9 mouse cellular contexts compared by ENCODE assay signal in genomic region chr12:61526199-61526598, GRCm38 (mm10). TPM values are rescaled to one million over a fixed set of nuclear protein-coding genes. Genes with fewer than 3 reads are reported as not detected.
DNase-seq lines count a peak whose midpoint lies in the region; ATAC-seq lines count a peak whose summit lies in the region.
"Had no signal": no experiment of that assay in that cellular context is flagged by ENCODE, and none has a peak within 500 bp of the region (broad histone marks: within the 10 kb centered on the region; RNA-seq: fewer than 3 reads in every experiment).

No protein-coding gene starts in this region.

- H3K27ac ChIP-seq in hindbrain, embryonic 10.5 days: no peak overlapping the region

- H3K4me3 ChIP-seq in hindbrain, embryonic 10.5 days: peak overlapping the region; percentile 27; the same call in 1 of the 2 replicates
- H3K4me3 ChIP-seq: myocyte had no signal

- H3K9me3 ChIP-seq in hindbrain, embryonic 10.5 days: no peaks in the 10 kb centered on the region

- DNase-seq in cerebellum, adult 18-20 months: peak; percentile 16 to 18
- no peak for DNase-seq in cerebellum, adult 8-10 months
- peak; percentile 47 to 62 for DNase-seq in cerebellum, postnatal 4 days (ENCODE audit: low spot score in 2 of 2)
- peak; percentile 50 for DNase-seq in hindbrain, embryonic 10.5 days (ENCODE audit: low spot score)
- peak; percentile 72 for DNase-seq in left cerebral cortex, postnatal 4 days
- DNase-seq in right cerebral cortex, postnatal 14 days: peak; percentile 80
- no peak for DNase-seq in ovary, postnatal 14 days (ENCODE audit: low spot score)

- H3K36me3 ChIP-seq in hindbrain, embryonic 10.5 days: no peaks in the 10 kb centered on the region

- H3K27me3 ChIP-seq in hindbrain, embryonic 10.5 days (ENCODE audit: insufficient read depth, poor library complexity, severe bottlenecking): peaks cover 52% of the 10 kb centered on the region

- intact Hi-C loops in left cerebral cortex, postnatal 4 days (cut with DNase I): loop anchor here (10.0 kb wide), 1 partner anchor 1731 kb away; no protein-coding TSS in a partner anchor

- no peak for ATAC-seq in granulocyte monocyte progenitor cell, adult 5-6 weeks (replicated peaks; ENCODE audit: poor library complexity, severe bottlenecking)

- 0% methylated on average over 9 of the region's 9 CpGs for WGBS in hindbrain, embryonic 10.5 days

- peaks cover 26% of the 10 kb centered on the region for H3K4me1 ChIP-seq in hindbrain, embryonic 10.5 days (replicated peaks)

RNA-seq across cellular contexts. Expression of gene Lrfn5, which starts 3.2 kb away (rescaled TPM):
- 0.87 and 2.6 TPM in 2 replicates for polyA plus RNA-seq in hindbrain, embryonic 10.5 days (2016; fragmentation: Nextera tagmentation; extraction: Ambion mirVana)
- 100 to 1,000 TPM; 149 to 151 TPM for total RNA-seq in left cerebral cortex, postnatal 4 days (2021)
- 0.47 TPM in 1 of 2 replicates, not detected in the other for total RNA-seq in granulocyte monocyte progenitor cell, adult 5-6 weeks (2014; fragmentation: Nextera tagmentation)
- not detected in 2 replicates for total RNA-seq in granulocyte monocyte progenitor cell, adult 5-6 weeks (2017)
- polyA plus RNA-seq: myocyte had no signal

Comparison
In these comparisons a context has a peak if more than half of its experiments do, and no peak if none do; other contexts are left out.
1. DNase-seq: peak in cerebellum, adult 18-20 months (2 of 2), cerebellum, postnatal 4 days (2 of 2), hindbrain, embryonic 10.5 days (single experiment), left cerebral cortex, postnatal 4 days (single experiment) and right cerebral cortex, postnatal 14 days (single experiment); none in cerebellum, adult 8-10 months (single experiment) and ovary, postnatal 14 days (single experiment).
2. RNA of gene Lrfn5, which starts 3.2 kb away (total RNA-seq): 149 to 151 TPM in left cerebral cortex, postnatal 4 days; 0.47 TPM in granulocyte monocyte progenitor cell, adult 5-6 weeks; every median in the first group is over 100 times any median in the second.